Mouse (Mus musculus) mouse trophoblast stem cell (cell line): Measurements from ENCODE around the gene Pml.
"Not testable (repeated sequence)": the region's sequence is repeated elsewhere in the genome, so short reads cannot be mapped to it uniquely, and the experiment has no call there.

Experiments
- in situ Hi-C, 2 experiments: fragments of 300-500 bp; cut with MseI, MboI; formaldehyde crosslinking; loops; 2 replicates in 1 of 2; 3 replicates in 1 of 2; pipeline ENCODE4 v1.15.1; 2025

Pml gene

GRCm38 (mm10) chr9:58271551-58271950 is 22.0 kb upstream of the Pml start:
- in situ Hi-C loops, result not testable (repeated sequence)

- in situ Hi-C loops, result no loop called here
Observed at GRCm38 (mm10) chr9:58271109-58271508, 21.5 kb upstream of the Pml start.

GRCm38 (mm10) chr9:58270081-58270480 is 20.5 kb upstream of the Pml start:
- in situ Hi-C loops, result no loop called here

GRCm38 (mm10) chr9:58268384-58269313 is 19.1 kb upstream of the Pml start:
- in situ Hi-C loops, result no loop called here

DNA sequence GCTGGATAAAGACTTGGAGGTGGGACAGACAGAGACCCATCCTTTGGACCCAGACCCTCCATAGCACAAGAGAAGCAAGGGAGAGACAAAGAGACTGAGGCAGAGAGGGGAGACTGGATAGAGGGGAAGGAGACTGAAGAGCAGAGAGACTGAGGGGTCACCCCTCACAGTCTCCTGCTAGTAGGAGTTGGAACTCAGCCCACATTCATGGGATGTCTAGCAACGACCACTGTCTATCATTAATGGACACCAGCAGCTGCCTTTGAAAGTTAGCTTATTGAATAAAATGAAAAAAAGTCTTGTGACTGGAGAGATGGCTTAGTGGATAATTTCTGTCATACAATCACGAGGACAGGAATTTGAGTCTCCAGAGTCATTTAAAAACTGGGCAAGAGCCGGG is 17.5 kb upstream of the Pml start:
- in situ Hi-C loops, result no loop called here

DNA sequence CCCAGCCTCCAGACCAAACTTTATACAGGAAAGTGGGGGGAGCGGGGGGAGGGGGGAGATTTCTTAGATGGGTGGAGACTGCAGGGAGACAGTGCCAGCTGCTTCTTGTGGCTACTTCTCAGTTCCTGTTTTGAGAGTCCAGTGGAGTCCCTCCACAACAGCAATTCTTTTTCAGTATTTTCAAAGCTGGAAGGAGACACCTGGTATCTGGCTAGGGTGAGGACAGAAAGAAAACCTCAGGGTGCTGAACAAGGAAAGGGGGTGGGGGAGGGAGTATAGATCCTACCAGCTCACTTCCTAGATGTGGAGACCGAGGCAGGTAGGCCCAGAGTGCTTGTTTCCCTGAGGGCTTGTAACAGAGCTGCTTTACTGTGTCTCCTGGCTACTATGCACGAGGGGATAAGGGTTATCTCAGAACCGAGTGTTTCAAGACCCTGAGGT is 17.0 kb upstream of the Pml start:
- in situ Hi-C loops, result no loop called here

- in situ Hi-C loops, result no loop called here
Observed at GRCm38 (mm10) chr9:58265368-58265767, 15.8 kb upstream of the Pml start.

DNA sequence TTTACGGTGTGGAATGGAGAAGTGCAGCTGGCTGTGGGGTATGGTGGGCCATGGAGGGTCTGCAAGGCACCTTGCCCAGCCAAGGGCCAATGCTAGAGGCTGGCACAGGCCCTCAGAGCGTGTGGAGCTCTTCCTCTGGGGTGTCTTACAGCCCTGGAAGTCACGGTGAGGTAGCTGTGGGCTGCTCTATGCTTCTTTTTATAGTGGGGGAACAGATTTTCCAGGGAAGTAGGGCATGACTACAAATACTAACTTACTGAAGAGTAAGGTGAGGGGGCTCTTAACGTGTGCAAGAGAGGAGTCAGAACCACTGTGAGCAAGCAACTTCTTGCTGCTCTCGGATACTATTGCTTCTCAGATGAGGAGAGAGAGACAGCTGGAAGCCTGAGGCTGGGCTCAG is 12.9 kb upstream of the Pml start:
- in situ Hi-C loops, result no loop called here

DNA sequence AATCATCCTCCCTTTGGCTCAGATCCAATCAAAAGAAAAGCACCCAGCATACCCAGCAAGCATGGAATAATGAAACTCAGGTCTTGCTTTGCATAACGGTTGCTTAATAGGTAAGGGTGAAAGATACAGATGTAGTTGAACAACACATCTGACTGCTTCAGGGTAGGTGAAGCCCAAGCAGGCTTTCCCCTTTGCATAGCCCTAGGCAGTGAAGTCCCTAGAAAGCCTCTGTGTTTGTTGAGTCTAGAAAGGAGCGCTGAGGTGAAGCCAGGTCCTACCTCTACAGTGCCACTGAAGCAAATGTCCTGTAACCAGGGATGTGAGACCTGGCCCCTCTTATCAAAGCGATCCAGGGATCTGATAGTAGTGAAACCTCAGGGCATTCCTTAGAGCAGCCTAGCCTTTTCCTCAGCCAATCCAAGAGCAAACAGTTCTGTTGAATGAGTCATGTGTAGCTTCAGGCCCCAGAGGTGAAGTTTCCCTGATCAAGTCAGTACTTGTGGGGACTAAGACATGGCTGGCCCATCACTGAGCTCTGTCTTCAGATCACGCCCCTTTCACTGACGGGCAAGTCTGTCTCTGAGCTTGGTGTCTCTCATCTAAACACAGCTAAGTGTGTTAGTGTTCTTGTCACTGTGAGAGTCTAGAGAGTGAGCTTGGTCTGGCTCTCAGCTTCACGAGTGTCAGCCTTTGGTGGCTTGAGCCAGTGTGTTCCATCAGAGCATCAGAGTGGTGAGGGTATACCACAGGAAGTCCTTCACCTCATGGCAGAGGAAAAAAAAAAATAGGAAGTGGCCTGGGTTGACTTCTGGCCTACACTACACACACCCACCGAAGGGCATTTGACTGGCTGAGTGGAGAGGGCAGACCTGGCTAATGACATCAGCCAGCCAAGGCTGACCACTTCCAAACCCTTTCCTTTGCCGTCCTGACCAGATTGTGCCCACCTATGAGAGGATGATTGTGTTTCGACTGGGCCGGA is 6.4 kb upstream of the Pml start:
- in situ Hi-C loops, result no loop called here

DNA sequence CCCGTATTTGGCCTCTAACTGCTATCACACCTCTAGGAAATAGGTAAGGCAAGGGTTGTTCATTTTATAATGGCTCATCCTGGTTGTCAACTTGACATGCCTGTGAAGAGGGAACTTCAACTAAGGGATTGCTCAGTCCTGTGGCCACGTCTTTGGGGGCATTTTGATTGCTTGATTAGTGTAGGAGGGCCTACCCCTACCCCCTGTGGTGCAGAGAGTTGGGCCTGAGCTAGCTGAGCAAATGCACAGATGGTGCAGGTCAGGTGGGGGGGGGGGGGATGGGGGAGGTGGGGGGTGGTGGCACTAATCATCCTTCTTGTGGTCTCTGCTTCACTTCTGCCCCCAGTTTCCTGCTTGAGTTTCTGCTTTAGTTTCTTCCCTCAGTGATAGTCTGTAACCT is 5.5 kb upstream of the Pml start:
- in situ Hi-C loops, result no loop called here

GRCm38 (mm10) chr9:58253805-58254122 is 4.2 kb upstream of the Pml start:
- in situ Hi-C loops, result not testable (repeated sequence)

DNA sequence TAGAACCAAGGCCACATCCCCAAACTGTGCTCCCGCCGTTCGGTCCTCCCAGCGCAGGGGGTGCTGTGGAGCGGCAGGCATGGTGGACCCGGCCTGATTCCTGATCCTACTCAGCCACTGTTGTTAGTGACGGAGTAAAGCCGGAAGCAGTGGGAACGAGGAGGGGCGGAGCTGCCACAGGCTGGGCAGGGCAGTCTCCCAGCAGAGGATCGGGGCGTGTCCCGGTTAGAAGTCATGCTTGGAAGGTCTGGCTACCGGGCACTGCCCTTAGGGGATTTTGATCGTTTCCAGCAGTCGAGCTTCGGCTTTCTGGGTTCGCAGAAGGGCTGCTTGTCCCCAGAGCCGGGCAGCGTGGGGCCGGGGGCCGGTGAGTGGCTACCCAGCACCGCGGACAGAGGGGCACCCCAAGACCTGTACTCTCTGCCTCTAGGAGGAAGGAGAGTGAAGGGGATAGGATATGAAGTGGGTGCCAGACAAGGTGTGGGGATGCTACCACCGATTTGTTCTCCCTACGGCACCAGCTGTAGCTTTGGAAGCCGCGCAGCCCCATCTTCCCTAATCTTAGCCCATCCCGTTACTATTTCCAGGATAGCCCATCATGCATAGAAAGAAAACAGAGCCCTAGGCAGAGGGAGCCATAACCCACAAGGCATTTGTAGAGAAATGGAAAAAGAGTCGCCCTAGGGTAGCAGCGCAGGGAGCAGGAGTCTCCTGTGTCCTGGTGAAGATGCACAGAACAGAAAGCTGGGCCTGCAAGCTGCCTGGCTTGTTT is 3.6 kb upstream of the Pml start, which contains the start of gene Stoml1:
TSS of gene Stoml1 (plus strand) at position 132 of the 772 bp plus-strand sequence.
- in situ Hi-C loops, result no loop called here

DNA sequence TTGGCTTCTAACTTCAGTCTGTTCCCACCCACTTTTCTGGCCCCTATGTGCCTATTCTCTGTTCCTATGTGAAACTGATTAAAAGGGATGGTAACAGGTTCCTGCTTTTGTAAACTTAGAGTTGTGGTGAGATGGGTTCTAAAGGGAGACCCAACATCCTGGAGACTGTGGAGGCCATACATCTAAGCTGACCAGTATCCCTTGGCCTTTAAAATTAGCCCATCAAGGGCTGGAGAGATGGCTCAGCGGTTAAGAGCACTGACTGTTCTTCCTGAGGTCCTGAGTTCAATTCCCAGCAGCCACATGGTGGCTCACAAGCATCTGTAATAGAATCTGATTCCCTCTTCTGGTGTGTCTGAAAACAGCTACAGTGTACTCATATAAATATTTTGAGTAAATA is 1.1 kb upstream of the Pml start:
- in situ Hi-C loops, result not testable (repeated sequence)

DNA sequence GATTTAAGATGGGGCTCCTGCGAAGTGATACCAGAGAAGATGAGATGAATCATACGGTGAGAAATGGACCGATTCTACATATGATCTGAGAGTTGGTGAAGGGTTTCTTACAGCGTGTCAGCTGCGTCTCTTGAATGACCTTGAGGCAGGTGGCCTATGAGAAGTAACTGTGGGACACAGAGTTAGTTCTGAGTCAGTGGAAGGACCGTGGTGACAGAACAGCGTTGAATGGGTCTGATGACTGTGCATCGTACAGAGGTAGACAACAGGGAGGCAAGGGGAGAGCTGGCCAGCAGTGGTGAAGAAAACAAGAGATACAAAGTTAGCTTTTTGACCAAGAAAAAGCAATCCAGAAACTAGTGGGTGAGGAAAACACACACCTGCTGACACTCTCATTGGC is 736 bp upstream of the Pml start:
- in situ Hi-C loops, result no loop called here

- in situ Hi-C loops, result no loop called here
Observed at GRCm38 (mm10) chr9:58248746-58249413, 706 bp downstream of the Pml start.

DNA sequence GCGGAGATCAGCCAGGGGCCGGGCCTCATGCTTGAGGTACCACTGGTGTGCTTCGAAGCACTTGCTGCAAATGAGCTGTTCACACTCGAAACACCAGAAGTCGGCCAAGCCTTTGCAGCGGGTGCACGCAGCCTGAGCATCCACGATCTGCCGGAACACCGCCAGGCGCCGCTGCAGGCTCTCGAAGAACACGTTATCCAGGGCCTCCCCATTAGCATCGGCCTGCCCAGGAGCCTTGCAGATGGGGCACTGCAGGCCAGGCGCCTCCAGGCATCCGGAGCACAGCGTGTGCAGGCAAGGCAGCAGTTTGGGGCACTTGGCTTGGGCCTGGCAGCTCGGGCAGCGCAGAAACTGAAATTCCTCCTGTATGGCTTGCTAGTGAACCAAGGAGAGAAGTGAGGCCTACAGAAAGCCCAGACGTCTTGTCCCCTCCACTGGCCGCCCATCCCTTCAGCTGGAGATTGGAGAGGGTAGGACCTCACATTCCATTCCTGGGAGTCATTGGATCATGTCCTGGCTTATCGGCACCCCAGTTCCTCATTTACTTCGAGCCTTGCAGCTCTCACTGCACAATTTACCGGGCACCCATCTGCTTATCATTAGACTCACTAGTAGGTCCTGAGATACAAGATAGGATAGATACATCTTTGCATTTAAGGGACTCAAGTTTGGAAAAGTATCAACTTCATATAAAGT is 2.4 kb downstream of the Pml start:
- in situ Hi-C loops, result no loop called here

GRCm38 (mm10) chr9:58246083-58246591 is 3.4 kb downstream of the Pml start:
- in situ Hi-C loops, result no loop called here

DNA sequence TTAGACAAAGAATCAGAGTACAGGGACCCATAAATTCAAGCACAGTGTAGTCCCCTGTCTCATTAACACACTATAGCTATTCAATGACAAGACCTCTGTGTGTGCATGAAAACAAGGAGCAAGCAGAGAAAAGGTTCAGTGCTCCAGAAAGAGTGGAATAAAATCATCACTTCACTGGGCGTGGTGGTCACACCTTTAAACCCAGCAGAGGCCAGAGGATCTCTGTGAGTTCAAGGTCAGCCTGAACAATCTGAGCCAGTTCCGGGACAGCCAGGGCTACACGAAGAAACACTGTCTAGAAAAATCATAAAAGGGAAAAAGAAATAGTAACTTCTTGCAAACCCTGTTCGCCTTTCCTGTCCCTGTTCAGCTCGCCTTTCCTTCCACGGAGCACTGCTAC is 5.9 kb downstream of the Pml start:
- in situ Hi-C loops, result no loop called here

GRCm38 (mm10) chr9:58242696-58243095 is 6.9 kb downstream of the Pml start:
- in situ Hi-C loops, result no loop called here

- in situ Hi-C loops, result no loop called here
Observed at GRCm38 (mm10) chr9:58241780-58242485, 7.7 kb downstream of the Pml start.
